Mouse (Mus musculus) C2C12 (cell line): ENCODE data around the gene Hck. TPM values are rescaled to one million over a fixed set of nuclear protein-coding genes. Genes with fewer than 3 reads are reported as not detected.

Experiments
- H3K27me3 ChIP-seq: one replicate; pipeline ENCODE4 v1.6.1; 2011; ENCODE audit not compliant: control insufficient read depth, insufficient read depth, insufficient read length
- H3K36me3 ChIP-seq: one replicate; pipeline ENCODE4 v1.6.1; 2011; ENCODE audit not compliant: control insufficient read depth, insufficient read depth
- H3K4me3 ChIP-seq: one replicate; pipeline ENCODE4 v1.5.1; 2011; ENCODE audit warnings: mild to moderate bottlenecking, control low read depth; ENCODE audit not compliant: poor library complexity, insufficient read depth, severe bottlenecking
- H3K79me2 ChIP-seq: one replicate; pipeline ENCODE4 v1.6.1; 2011; ENCODE audit not compliant: control insufficient read depth, insufficient read depth
- H3K79me3 ChIP-seq: one replicate; pipeline ENCODE4 v1.6.1; 2011; ENCODE audit warnings: low read depth, control low read depth
- H3ac ChIP-seq: one replicate; pipeline ENCODE3; 2011; ENCODE audit warnings: low read depth; ENCODE audit not compliant: control insufficient read depth, insufficient read length
- CEBPB ChIP-seq: IDR thresholded peaks from one replicate; pipeline ENCODE4 v1.6.1; 2011; ENCODE audit warnings: low read depth, mild to moderate bottlenecking, control low read depth, moderate library complexity
- CTCF ChIP-seq: IDR thresholded peaks from one replicate; pipeline ENCODE4 v1.5.1; 2011; ENCODE audit not compliant: control insufficient read depth, insufficient read depth, insufficient read length
- FOSL1 ChIP-seq: IDR thresholded peaks from one replicate; pipeline ENCODE4 v1.8.0; 2011; ENCODE audit warnings: mild to moderate bottlenecking, low read length; ENCODE audit not compliant: poor library complexity, insufficient read depth, severe bottlenecking
- MAX ChIP-seq: IDR thresholded peaks from one replicate; pipeline ENCODE4 v1.6.1; 2011; ENCODE audit warnings: mild to moderate bottlenecking, control low read depth
- MYOD1 ChIP-seq: IDR thresholded peaks from one replicate; pipeline ENCODE4 v1.6.1; 2011; ENCODE audit warnings: low read depth; ENCODE audit not compliant: control insufficient read depth, insufficient read length
- MYOG ChIP-seq: IDR thresholded peaks from one replicate; pipeline ENCODE4 v1.6.1; 2011; ENCODE audit not compliant: control insufficient read depth, insufficient read length; ENCODE audit errors: extremely low read depth
- USF1 ChIP-seq: IDR thresholded peaks from one replicate; pipeline ENCODE4 v1.6.1; 2011; ENCODE audit warnings: low read depth, mild to moderate bottlenecking, control low read depth, moderate library complexity
- polyA plus RNA-seq: library from polyadenylated mRNA; unstranded; fragments of >200 nt; fragmentation: generic; extraction: Trizol; gene quantifications from one replicate; pipeline ENCODE4 v1.2.1, GENCODE M21; 2012; ENCODE audit warnings: missing spikeins

The Hck gene
- polyA plus RNA-seq, 1 experiment, result 0.32 TPM

DNA sequence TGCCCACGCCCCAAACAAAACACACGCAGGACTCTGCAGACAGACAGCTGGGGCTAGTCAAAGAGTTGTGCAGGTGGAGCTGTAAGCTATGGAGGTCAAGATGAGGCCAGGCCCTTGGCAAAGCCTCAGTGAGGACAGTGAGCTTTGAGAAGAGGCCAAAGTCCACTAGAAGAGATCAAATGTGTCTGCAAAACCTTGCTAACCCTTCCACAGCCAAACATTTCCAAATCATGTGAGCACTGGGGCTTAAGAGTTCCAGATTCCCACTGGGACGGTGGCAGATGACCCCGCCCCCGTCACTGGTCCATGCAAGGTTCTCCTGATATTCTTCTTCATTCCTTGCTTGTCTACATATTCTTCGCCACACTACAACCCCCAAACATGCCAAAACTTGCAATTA, 26.4 kb upstream of the Hck start:
- no peak for TF ChIP-seq MAX
- H3K36me3 ChIP-seq, result no peaks in the 10 kb centered on the region
- peaks cover 25% of the 10 kb centered on the region for H3K27me3 ChIP-seq

DNA sequence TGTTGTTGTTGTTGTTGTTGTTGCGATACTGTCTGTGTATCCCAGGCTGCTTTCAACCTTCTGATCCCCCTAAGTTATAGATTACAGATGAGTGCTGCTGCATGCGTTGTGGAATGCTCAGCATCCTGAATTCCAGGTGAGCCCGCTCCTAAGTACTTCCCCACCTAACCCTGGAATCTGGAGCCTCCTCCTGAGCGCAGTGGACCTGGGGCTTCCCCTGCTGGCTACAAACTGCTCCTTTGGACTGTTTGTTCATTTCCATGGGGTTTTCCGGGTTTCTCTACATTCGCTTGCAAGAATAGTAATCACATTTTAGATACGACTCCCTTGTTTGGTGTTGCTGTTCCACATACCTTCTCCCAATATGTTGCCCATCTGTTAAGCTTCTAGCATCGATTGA, 25.0 kb upstream of the Hck start:
- TF ChIP-seq MYOD1 (no peak), MYOG (no peak), USF1 (no peak), MAX (no peak), FOSL1 (no peak), CEBPB (no peak), CTCF (no peak)
- H3K4me3 ChIP-seq, result no peak overlapping the region
- H3ac ChIP-seq, result no peak overlapping the region
- no peaks in the 10 kb centered on the region for H3K79me2 ChIP-seq
- no peaks in the 10 kb centered on the region for H3K36me3 ChIP-seq
- peaks cover 16% of the 10 kb centered on the region for H3K27me3 ChIP-seq
- no peaks in the 10 kb centered on the region for H3K79me3 ChIP-seq

More for the DNA sequence above, 26.4 kb upstream of the Hck start:
- H3K79me2 ChIP-seq, result no peaks in the 10 kb centered on the region
- H3ac ChIP-seq, result no peak overlapping the region
- H3K79me3 ChIP-seq, result no peaks in the 10 kb centered on the region
- H3K4me3 ChIP-seq, result no peak overlapping the region

DNA sequence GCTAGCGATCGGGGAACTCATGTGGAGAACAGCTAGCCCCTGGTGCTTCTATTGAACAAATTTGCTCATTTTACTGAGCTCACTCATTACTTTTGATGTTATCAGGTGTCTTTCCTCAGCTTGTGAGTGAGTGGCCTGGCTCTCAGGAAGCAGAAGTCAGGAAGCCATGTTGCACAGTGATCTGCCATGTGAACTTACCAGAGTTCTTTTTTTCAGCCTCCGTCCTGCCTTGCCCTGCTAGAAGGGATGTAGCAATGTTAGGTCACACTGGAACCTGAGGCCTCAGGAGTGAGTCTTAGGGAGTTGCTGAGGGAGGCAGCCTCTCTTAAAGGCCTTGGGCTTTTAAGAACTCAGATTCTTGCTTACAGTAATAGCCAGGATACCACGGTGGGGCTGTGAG, 24.4 kb upstream of the Hck start:
- no peak overlapping the region for H3ac ChIP-seq
- H3K27me3 ChIP-seq, result peaks cover 13% of the 10 kb centered on the region
- no peaks in the 10 kb centered on the region for H3K79me2 ChIP-seq
- H3K79me3 ChIP-seq, result no peaks in the 10 kb centered on the region
- TF ChIP-seq CEBPB (no peak), FOSL1 (no peak), USF1 (no peak), CTCF (no peak), MAX (no peak), MYOD1 (no peak), MYOG (no peak)
- H3K36me3 ChIP-seq, result no peaks in the 10 kb centered on the region
- H3K4me3 ChIP-seq, result no peak overlapping the region

DNA sequence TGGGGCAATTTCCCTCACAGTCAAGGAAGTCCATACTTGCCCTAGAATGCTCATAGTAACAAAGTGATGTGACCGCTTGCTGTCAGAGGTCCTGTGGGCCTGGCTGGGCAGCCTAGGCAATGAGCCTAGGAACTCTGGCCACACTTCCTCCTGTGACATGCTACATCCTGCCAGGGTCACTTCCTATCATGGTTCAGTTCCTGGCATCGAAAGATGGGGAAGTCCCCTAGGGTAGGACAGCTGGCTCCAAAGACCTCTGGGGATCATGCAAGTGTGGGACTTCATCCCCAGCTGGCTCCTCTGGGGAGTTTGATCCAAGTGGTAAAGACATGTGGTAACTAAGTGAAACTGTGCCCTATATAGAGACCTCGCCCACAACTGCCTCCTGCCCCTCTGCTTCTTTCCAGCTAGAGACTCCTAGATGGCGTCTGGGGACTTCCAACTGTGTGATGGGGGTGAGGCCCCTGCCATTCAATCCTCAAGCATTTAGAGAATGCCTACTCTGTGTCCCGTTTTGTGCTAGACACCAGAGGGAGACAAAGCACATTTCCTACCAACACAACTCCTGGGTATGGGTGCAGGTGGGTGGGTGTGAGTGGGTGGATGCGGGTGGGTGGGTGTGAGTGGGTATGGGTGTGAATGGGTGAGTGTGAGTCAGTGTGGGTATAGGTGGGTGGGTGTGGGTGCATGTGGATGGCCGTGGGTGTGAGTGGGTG, 23.8 kb upstream of the Hck start:
- no peak overlapping the region for H3ac ChIP-seq
- no peak overlapping the region for H3K4me3 ChIP-seq
- H3K27me3 ChIP-seq, result peaks cover 9% of the 10 kb centered on the region
- H3K79me2 ChIP-seq, result no peaks in the 10 kb centered on the region
- H3K36me3 ChIP-seq, result no peaks in the 10 kb centered on the region
- H3K79me3 ChIP-seq, result no peaks in the 10 kb centered on the region
- TF ChIP-seq MYOG (no peak), FOSL1 (no peak), USF1 (no peak), MAX (no peak), MYOD1 (no peak), CEBPB (no peak), CTCF (no peak)

DNA sequence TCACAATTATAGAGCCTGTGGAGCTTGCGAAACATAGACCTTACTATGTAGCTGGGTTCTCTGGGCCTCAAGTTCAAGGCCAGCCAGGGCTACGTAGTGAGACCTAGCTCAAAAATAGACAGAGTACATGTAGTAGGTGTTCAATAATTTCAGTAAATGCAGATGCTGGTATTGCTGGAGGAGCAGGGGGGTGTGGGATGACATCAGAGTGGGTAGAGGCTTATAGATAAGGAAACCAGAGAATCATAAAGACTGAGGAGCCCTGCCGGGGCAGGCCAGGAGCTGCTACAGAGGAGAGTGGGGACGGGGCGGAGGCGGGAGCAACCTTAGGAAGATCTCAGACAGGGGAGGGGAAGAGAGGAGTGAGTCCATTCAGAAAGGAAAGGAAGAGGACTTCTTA, 22.7 kb upstream of the Hck start:
- Histone ChIP-seq H3K79me2 (no peaks in the 10 kb centered on the region), H3ac (no peak overlapping the region), H3K27me3 (peaks cover 9% of the 10 kb centered on the region), H3K36me3 (no peaks in the 10 kb centered on the region), H3K79me3 (no peaks in the 10 kb centered on the region), H3K4me3 (no peak overlapping the region)
- TF ChIP-seq MYOG, result no peak
- TF ChIP-seq FOSL1, result no peak
- no peak for TF ChIP-seq MAX
- TF ChIP-seq CTCF, result no peak
- no peak for TF ChIP-seq MYOD1

DNA sequence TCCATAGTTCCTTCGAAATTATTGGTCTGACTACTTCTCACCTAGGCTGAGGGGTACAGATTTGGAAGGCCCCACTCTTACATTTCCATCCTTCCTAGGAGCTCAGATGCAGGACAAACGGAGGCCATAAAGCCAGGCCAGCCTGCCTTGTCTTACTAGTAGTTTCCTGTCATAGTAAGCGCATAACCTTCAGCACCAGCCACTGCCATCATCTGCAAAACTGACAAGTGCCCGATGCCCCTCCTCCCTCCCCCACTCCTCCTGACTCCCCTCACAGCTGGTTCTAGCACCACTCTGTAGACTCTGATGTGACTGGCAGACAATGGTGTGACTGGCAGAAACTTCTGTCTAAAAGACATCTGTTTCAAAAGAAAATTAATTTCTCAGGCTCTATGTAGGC, 22.1 kb upstream of the Hck start:
- no peaks in the 10 kb centered on the region for H3K79me2 ChIP-seq
- no peak overlapping the region for H3ac ChIP-seq
- TF ChIP-seq CEBPB (no peak), MYOG (no peak), FOSL1 (no peak), MAX (no peak), USF1 (no peak)
- H3K4me3 ChIP-seq, result no peak overlapping the region
- H3K36me3 ChIP-seq, result no peaks in the 10 kb centered on the region
- no peaks in the 10 kb centered on the region for H3K79me3 ChIP-seq
- peaks cover 5% of the 10 kb centered on the region for H3K27me3 ChIP-seq
